Mouse (Mus musculus): ENCODE data around the gene D10Wsu102e.

GRCm38 (mm10) chr10:83405711-83406110, 45.7 kb downstream of the D10Wsu102e start:
- TF ChIP-seq CTCF (IDR thresholded peaks at IDR 0.05; ENCODE audit: control insufficient read depth, insufficient read depth, insufficient read length) (no peak), MAX (IDR thresholded peaks at IDR 0.05) (no peak)

Data from C2C12 (cell line).